In the genomic region with DNA sequence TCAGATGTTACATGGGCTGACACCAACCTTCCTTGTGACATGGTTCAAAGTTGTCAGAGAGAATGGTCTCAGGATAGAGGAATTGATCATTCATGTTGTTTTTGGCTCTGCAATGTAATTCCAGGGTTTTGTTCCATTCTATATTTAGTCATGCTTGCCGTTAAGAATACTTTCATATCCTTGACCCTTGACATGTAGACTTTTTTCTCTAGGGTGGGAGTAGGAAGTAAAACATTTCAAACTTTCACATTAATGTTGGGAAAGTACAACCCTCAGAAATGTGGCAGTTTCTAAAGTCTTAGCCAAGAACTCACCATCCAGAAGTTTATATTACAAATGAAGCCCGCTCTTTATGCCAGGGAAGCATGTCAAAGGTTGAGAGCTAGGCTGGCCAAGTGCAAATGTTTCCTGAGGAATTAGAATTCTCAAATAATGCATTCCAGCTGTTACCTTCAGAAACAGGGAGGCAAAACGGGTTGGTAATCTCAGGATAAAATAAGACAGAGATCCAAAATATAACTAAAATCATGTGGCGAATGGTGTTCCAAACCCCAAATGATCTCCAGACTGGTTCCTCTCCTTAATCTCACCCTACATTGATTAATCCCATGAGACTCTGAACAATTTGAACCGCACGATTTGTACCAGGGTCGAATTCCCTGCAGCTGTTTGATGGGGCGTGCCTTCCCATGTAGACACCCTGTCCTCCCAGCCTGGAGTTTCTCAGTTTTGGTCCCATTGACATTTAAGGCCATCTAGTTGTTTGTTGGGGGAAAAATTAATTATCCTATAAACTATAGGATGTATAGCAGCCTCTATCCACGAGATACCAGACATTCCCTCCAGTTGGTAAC, we compare ENCODE assay signal across 17 mouse cellular contexts.
A peak's percentile ranks its signal among the peaks of the same experiment; 100 is the strongest.
DNase-seq lines count a peak whose midpoint lies in the region; ATAC-seq and TF ChIP-seq lines count a peak whose summit lies in the region.
"Had no signal": no experiment of that assay in that cellular context is flagged by ENCODE, and none has a peak within 500 bp of the region (broad histone marks: within the 10 kb centered on the region; RNA-seq: fewer than 3 reads in every experiment).

No protein-coding gene starts in this region.

- H3K79me2 ChIP-seq in myocyte (ENCODE audit: control insufficient read depth, insufficient read depth), result peaks cover 4% of the 10 kb centered on the region

- no peak for ATAC-seq in hindbrain, embryonic 11.5 days (ENCODE audit: low FRiP score)
- ATAC-seq: hindbrain, embryonic 16.5 days; intestine, postnatal 0 days had no signal

- DNase-seq in lung, postnatal 36 days, result peak; percentile 19
- DNase-seq in lung, postnatal 14 days, result no peak
- DNase-seq in embryo, embryonic 11 days, result peak; percentile 50
- no peak for DNase-seq in retina, embryonic 14.5 days (ENCODE audit: low spot score)
- no peak for DNase-seq in hindbrain, embryonic 11.5 days (ENCODE audit: low spot score)
- DNase-seq in left cerebral cortex, adult 11 months (ENCODE audit: low spot score), result no peak
- DNase-seq: adrenal gland, adult 2 months; cerebellum, adult 11 months; heart, postnatal 10 days; kidney, postnatal 14 days; liver, embryonic 13.5 days had no signal

- H3K4me2 ChIP-seq in myocyte (ENCODE audit: low read depth), result no peak overlapping the region
- H3K4me2 ChIP-seq in hindbrain, embryonic 11.5 days (replicated peaks; ENCODE audit: low read depth, low read length), result no peak overlapping the region
- H3K4me2 ChIP-seq: liver, embryonic 13.5 days; midbrain, embryonic 11.5 days had no signal

- 64% methylated on average over 9 of the region's 9 CpGs for WGBS in hindbrain, embryonic 11.5 days

- H3K36me3 ChIP-seq in myocyte (ENCODE audit: control insufficient read depth, insufficient read depth), result no peaks in the 10 kb centered on the region
- H3K36me3 ChIP-seq in hindbrain, embryonic 11.5 days (ENCODE audit: control insufficient read depth, insufficient read depth, low read length), result no peaks in the 10 kb centered on the region
- H3K36me3 ChIP-seq: liver, embryonic 13.5 days had no signal

- TF ChIP-seq POLR2A in embryonic fibroblast, embryonic 13.5 days (IDR thresholded peaks at IDR 0.05; ENCODE audit: low read depth, low read length), result no peak
- no peak for TF ChIP-seq POLR2A in myocyte (IDR thresholded peaks at IDR 0.05; ENCODE audit: insufficient read length, low read depth)

- H3K4me3 ChIP-seq in embryonic fibroblast, embryonic 13.5 days (ENCODE audit: insufficient read depth, low read length), result no peak overlapping the region
- H3K4me3 ChIP-seq in myocyte, result no peak overlapping the region
- H3K4me3 ChIP-seq in hindbrain, embryonic 11.5 days (ENCODE audit: low read depth, low read length), result no peak overlapping the region
- H3K4me3 ChIP-seq: liver, embryonic 13.5 days had no signal

- no peak overlapping the region for H3K9ac ChIP-seq in hindbrain, embryonic 11.5 days (ENCODE audit: low read depth, low read length)
- H3K9ac ChIP-seq: liver, embryonic 13.5 days had no signal

- H3K4me1 ChIP-seq in embryonic fibroblast, embryonic 13.5 days (ENCODE audit: control insufficient read depth, insufficient read depth, low read length), result peaks cover 5% of the 10 kb centered on the region
- no peaks in the 10 kb centered on the region for H3K4me1 ChIP-seq in hindbrain, embryonic 11.5 days (replicated peaks; ENCODE audit: control insufficient read depth, insufficient read depth, low read length)
- H3K4me1 ChIP-seq: liver, embryonic 13.5 days had no signal

- TF ChIP-seq CTCF in embryonic fibroblast, embryonic 13.5 days (IDR thresholded peaks at IDR 0.05; ENCODE audit: borderline replicate concordance, insufficient read depth, low read length), result no peak

- H3K9me3 ChIP-seq in hindbrain, embryonic 11.5 days (ENCODE audit: control insufficient read depth, low read length), result no peaks in the 10 kb centered on the region
- H3K9me3 ChIP-seq: liver, embryonic 13.5 days had no signal

- no peak overlapping the region for H3ac ChIP-seq in myocyte (ENCODE audit: control insufficient read depth, insufficient read length)

- peak overlapping the region; percentile 98 for H3K27ac ChIP-seq in embryonic fibroblast, embryonic 13.5 days (ENCODE audit: insufficient read depth, low read length)
- no peak overlapping the region for H3K27ac ChIP-seq in hindbrain, embryonic 11.5 days (ENCODE audit: low read depth, low read length)
- H3K27ac ChIP-seq: liver, embryonic 13.5 days; macrophage had no signal

- no peaks in the 10 kb centered on the region for H3K27me3 ChIP-seq in myocyte (ENCODE audit: control insufficient read depth, insufficient read depth, insufficient read length)
- no peaks in the 10 kb centered on the region for H3K27me3 ChIP-seq in hindbrain, embryonic 11.5 days (ENCODE audit: control insufficient read depth, insufficient read depth, low read length)
- H3K27me3 ChIP-seq: liver, embryonic 13.5 days had no signal

TF ChIP-seq in myocyte, 11 proteins besides CTCF, POLR2A, EP300 and RAD21:
- TF ChIP-seq MAX (IDR thresholded peaks at IDR 0.05; ENCODE audit: low read depth) (no peak), MYOD1 (IDR thresholded peaks at IDR 0.05; ENCODE audit: control insufficient read depth in 1 of 3, insufficient read length in 2 of 3, low read depth in 2 of 3) (peak in 2 of 3 experiments; percentile 61 to 65), TCF3 (IDR thresholded peaks at IDR 0.05; ENCODE audit: insufficient read length, low read depth) (no peak), MYOG (IDR thresholded peaks at IDR 0.05; ENCODE audit: control insufficient read depth in 1 of 3, insufficient read depth in 1 of 3, insufficient read length in 2 of 3, low read depth in 2 of 3) (peak in 2 of 3 experiments; percentile 5 to 58), REST (IDR thresholded peaks at IDR 0.05; ENCODE audit: insufficient read depth, insufficient read length) (no peak), TCF12 (IDR thresholded peaks at IDR 0.05; ENCODE audit: insufficient read depth, poor library complexity, severe bottlenecking) (peak; percentile 35), CEBPB (IDR thresholded peaks at IDR 0.05; ENCODE audit: insufficient read depth, poor library complexity, severe bottlenecking) (no peak)

Comparison
In these comparisons a context has a peak if more than half of its experiments do, and no peak if none do; other contexts are left out.
1. DNase-seq: peak in lung, postnatal 36 days (single experiment) and embryo, embryonic 11 days (single experiment); none in lung, postnatal 14 days (single experiment), retina, embryonic 14.5 days (single experiment), hindbrain, embryonic 11.5 days (single experiment) and left cerebral cortex, adult 11 months (single experiment).